ENCODE assay signal across 19 mouse cellular contexts in genomic region chr13:95635301-95635700, GRCm38 (mm10).
"Had no signal": no experiment of that assay in that cellular context is flagged by ENCODE, and none has a peak within 500 bp of the region (broad histone marks: within the 10 kb centered on the region; RNA-seq: fewer than 3 reads in every experiment).

No protein-coding gene starts in this region.

- ATAC-seq: midbrain, embryonic 15.5 days had no signal

- H3K36me3 ChIP-seq: midbrain, embryonic 15.5 days; neural tube, embryonic 15.5 days had no signal

- DNase-seq: kidney, postnatal 10 days; kidney, postnatal 36 days; layer of hippocampus, postnatal 36 days; right cerebral cortex, adult 18-20 months; right cerebral cortex, postnatal 14 days; right cerebral cortex, postnatal 4 days; thymus, adult 2 months; thymus, postnatal 14 days; thymus, postnatal 4 days had no signal

- H3K9me3 ChIP-seq: kidney, embryonic 15.5 days; midbrain, embryonic 12.5 days; midbrain, embryonic 15.5 days; neural tube, embryonic 12.5 days; neural tube, embryonic 15.5 days had no signal

- H3K9ac ChIP-seq: kidney, embryonic 15.5 days; lung, embryonic 14.5 days; midbrain, embryonic 12.5 days; midbrain, embryonic 15.5 days; neural tube, embryonic 12.5 days; neural tube, embryonic 15.5 days had no signal

- H3K27ac ChIP-seq: left cerebral cortex, adult 2 months; macrophage; midbrain, embryonic 12.5 days; midbrain, embryonic 15.5 days; neural tube, embryonic 12.5 days; neural tube, embryonic 15.5 days; stomach, postnatal 0 days had no signal

- H3K4me3 ChIP-seq: kidney, embryonic 15.5 days; left cerebral cortex, adult 2 months; midbrain, embryonic 12.5 days; midbrain, embryonic 15.5 days; neural tube, embryonic 12.5 days; neural tube, embryonic 15.5 days had no signal

- H3K27me3 ChIP-seq: kidney, embryonic 15.5 days; midbrain, embryonic 12.5 days; midbrain, embryonic 15.5 days; neural tube, embryonic 12.5 days; neural tube, embryonic 15.5 days had no signal

- H3K4me2 ChIP-seq: kidney, embryonic 15.5 days; liver, embryonic 11.5 days; lung, embryonic 14.5 days; midbrain, embryonic 12.5 days; midbrain, embryonic 15.5 days; neural tube, embryonic 12.5 days; neural tube, embryonic 15.5 days had no signal
